Mouse (Mus musculus): ENCODE results near the gene Rnf123.

DNA sequence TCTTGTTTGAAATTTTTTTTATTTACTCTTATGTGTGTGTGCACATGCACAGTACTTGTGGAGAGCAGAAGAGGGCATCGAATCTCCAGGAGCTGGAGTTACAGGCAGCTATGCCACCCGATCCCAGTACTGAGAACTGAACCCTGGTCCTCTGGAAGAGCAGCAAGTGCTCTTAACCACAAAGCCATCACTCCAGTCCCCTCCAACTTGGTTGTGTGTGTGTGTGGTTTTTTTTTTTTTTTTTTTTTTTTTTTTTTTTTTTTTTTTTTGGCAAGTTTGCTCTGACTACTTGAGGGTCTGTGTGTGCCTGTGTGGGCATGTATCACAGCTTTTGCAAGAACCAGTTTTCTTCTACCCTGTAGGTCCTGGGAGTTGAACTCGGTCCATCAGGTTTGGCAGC lies 49.2 kb upstream of the Rnf123 start:
- TF ChIP-seq TAL1 (IDR thresholded peaks at IDR 0.05; ENCODE audit: low read length), result no peak
- TF ChIP-seq GATA1 (IDR thresholded peaks at IDR 0.05; ENCODE audit: low read length), result no peak
